Mouse (Mus musculus) hindbrain, embryonic 10.5 days (tissue): Measurements from ENCODE around the gene Isyna1. TPM values are rescaled to one million over a fixed set of nuclear protein-coding genes. Genes with fewer than 3 reads are reported as not detected.
A peak's percentile ranks its signal among the peaks of the same experiment; 100 is the strongest.

Source experiments
- DNase-seq: peaks from one replicate; pipeline ENCODE4 v3.0.0-alpha.2; 2017; ENCODE audit warnings: low spot score
- H3K27ac ChIP-seq: fragments of 300-500 bp; sonication (generic); 2 replicates; pipeline ENCODE4 v1.5.1; 2016; ENCODE audit warnings: mild to moderate bottlenecking, moderate library complexity
- H3K27me3 ChIP-seq: fragments of 300-500 bp; sonication (generic); 2 replicates; pipeline ENCODE4 v1.6.1; 2016; ENCODE audit warnings: mild to moderate bottlenecking; ENCODE audit not compliant: poor library complexity, insufficient read depth, severe bottlenecking
- H3K36me3 ChIP-seq: fragments of 300-500 bp; sonication (generic); 2 replicates; pipeline ENCODE4 v1.6.1; 2016; ENCODE audit warnings: mild to moderate bottlenecking, moderate library complexity
- H3K4me1 ChIP-seq: fragments of 300-500 bp; sonication (generic); replicated peaks from 2 replicates; pipeline ENCODE4 v1.6.1; 2016; ENCODE audit warnings: mild to moderate bottlenecking
- H3K4me3 ChIP-seq: fragments of 300-500 bp; sonication (generic); 2 replicates; pipeline ENCODE4 v1.5.1; 2016; ENCODE audit warnings: mild to moderate bottlenecking, moderate library complexity
- H3K9me3 ChIP-seq: fragments of 300-500 bp; sonication (generic); 2 replicates; pipeline ENCODE4 v1.6.1; 2016; ENCODE audit warnings: mild to moderate bottlenecking, moderate library complexity
- WGBS: fragments of 180-500 bp; shearing (Covaris S2); methylation state at CpG from one replicate; pipeline ENCODE4 v1.1.7; 2016; 5-methylcytosine and 5-hydroxymethylcytosine counted together
- polyA plus RNA-seq: library from polyadenylated mRNA; unstranded; fragments of >200 nt; fragmentation: Nextera tagmentation; extraction: Ambion mirVana; gene quantifications from 2 replicates; pipeline ENCODE4 v1.2.1, GENCODE M21; 2016

Isyna1 gene
- polyA plus RNA-seq, 1 experiment from 2014 or later, result 158 TPM

DNA sequence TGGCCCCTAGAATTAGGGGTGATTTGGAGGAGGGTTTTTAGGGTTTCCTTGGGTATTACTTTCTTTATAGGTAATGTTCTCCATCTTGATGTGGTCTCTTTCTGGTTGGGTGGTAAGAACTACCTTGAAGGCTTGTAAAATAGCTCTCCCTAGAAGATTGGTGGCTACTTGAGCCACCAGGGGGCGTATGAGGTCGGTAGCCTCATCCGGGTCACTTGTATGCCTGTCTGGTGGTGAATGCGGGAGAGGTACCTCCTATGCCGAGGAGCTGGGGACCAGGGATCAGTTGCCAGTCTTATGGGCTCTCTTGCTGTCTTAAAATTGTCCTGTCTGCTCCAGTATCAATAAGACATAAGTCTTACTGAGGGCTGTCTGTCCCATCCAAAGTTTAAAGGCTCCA, 30.9 kb downstream of the Isyna1 start:
- Histone ChIP-seq H3K27me3 (peaks cover 34% of the 10 kb centered on the region), H3K9me3 (no peaks in the 10 kb centered on the region), H3K36me3 (no peaks in the 10 kb centered on the region), H3K4me1 (peaks cover 26% of the 10 kb centered on the region), H3K4me3 (no peak overlapping the region), H3K27ac (0 out of 2 replicates have a peak overlapping the region, but pooled peaks have one; percentile 23)
- peak; percentile 66 for DNase-seq
- WGBS, result 27% methylated on average over 5 of the region's 5 CpGs

DNA sequence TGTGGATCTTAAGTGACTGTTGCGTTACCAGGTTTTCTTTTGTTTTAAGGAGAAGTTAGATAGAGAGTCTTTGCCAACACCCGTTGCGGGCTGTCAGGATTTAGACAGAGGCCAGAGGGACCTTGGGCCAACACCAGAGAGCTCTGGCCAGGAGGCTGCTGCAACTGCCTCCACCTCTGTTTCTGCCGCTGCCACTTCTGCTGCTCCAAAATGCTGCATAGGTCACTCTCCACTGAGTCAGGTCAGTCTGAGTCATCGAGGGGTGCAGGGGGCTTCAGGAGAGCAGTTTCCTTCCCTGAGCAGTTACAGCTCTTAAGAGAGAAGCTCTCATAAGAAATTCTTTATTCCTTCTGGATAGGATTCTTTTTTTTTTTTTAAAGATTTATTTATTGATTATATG, 32.9 kb downstream of the Isyna1 start:
- Histone ChIP-seq H3K36me3 (no peaks in the 10 kb centered on the region), H3K27ac (no peak overlapping the region), H3K4me1 (peaks cover 37% of the 10 kb centered on the region), H3K4me3 (no peak overlapping the region), H3K9me3 (no peaks in the 10 kb centered on the region), H3K27me3 (peaks cover 34% of the 10 kb centered on the region)
- DNase-seq, result no peak
- WGBS, result 88% methylated on average over 5 of the region's 5 CpGs

DNA sequence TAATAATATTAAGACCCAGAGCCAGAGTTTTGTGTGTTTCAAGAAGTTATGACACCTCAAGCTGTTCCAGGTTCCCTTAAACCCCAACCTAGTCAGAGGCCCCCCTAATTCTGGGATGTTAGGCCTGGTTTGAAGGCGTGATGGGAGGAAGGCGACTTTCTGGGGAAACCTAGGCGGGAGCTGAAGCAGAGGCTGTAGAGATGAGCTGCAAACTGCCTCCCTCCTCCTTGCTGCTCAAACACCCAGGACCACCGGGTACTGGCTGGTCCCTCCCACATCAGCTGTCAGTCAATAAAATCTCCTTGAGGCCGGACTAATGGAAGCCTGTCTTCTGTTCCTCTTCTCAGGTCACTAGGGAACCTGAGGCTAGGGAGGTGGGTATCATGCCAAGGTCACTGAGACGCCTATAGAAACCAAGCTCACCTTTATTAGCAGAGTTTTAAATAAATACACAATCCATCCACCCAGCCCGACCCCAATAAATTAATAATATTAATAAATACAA, 34.9 kb downstream of the Isyna1 start:
- Histone ChIP-seq H3K27me3 (peaks cover 38% of the 10 kb centered on the region), H3K4me3 (peak overlapping the region; percentile 54), H3K4me1 (peaks cover 37% of the 10 kb centered on the region), H3K9me3 (no peaks in the 10 kb centered on the region), H3K36me3 (no peaks in the 10 kb centered on the region), H3K27ac (peak overlapping the region; percentile 83)
- DNase-seq, result no peak
- WGBS, result 58% methylated on average over 7 of the region's 7 CpGs

DNA sequence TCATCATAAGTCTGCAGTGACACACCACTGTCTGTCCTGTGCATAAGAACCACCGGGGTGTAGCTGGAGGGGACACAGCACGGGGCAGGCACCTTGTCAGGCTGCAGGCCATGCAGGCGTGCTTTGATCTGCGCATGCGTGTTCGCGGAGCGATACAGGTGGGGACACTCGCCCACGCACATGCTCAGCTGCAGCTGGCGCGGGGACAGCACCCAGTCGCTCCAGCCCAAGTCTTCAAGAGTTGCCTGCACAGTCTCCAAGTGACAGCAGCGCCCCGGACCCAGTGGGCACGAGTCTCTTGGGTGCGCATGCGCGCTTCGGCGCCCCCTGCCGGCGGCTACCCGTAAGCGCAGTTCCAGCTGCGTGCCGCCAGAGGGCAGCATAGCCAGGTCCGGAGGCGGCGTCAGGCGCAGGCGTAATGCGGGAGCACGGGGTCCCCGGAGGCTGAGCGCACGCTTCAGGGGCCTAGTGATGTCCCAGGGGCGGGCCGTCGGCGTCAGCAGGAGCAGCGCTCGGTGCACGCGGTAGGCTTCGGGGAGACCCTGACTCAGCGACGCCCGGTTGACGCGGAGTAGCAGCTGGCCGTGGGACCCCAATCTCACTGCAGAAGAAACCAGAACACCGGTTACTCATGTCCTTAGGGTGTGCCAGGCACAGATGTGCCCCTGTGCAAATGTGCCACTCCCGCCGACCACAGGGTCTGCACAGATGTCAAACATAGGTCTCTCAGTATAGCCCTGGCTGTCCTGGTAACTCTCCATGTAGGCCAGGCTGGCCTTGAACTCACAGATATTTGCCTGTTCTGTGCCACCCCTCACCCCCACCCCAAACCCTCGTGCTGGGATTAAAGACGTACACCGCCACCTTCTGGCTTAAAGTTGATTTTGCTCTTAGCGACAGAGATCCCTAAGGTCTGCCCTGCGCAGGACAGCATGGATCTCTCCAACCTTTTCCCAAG, 35.7 kb downstream of the Isyna1 start:
- H3K27ac ChIP-seq, result peak overlapping the region; percentile 83
- peaks cover 37% of the 10 kb centered on the region for H3K4me1 ChIP-seq
- peaks cover 38% of the 10 kb centered on the region for H3K27me3 ChIP-seq
- WGBS, result 1% methylated on average over 60 of the region's 60 CpGs
- peak overlapping the region; percentile 54 for H3K4me3 ChIP-seq
- no peaks in the 10 kb centered on the region for H3K9me3 ChIP-seq
- H3K36me3 ChIP-seq, result no peaks in the 10 kb centered on the region
- DNase-seq, result peak; percentile 94

DNA sequence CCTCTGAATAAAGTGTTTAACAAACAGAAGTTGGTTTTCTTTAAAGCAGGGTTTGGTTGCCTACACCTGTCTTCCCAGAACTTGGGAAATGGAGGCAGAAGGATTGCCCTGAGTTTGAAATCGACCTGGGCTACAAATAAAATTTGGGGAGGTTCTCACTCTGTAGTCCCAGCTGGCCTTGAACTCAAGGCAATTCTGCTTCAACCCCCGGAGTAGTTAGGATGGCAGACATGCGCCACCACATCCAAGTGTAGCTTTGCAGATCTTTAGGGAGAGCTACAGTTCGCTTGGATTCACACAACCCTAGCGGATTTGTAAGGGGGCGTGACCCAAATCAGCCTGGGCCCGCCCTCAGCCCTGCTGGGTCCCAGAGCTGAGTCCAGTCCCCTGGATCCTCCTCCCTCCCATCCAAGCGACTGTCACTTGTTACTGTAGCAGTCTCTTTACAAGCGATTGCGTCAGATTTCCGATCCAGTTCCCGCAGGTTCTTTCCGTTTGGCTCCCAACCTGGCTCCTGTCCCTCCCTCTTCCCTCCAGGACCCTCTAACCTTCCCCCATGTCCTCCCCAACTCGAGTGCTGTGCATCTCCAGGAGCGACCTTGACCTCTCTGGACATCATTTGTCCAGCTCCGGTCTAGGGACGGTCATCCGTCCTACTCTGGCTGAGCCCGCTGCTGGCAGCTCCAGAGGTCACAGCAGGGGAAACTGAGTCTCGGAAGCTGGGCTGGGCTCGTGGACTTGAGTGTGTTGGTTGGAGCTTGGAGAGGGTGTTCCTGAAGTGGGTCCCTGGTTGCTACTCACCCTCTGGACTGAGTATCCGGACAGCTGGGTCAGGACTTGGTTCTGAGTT, 36.6 kb downstream of the Isyna1 start:
- WGBS, result 14% methylated on average over 22 of the region's 22 CpGs
- peaks cover 31% of the 10 kb centered on the region for H3K4me1 ChIP-seq
- peak overlapping the region; percentile 54 for H3K4me3 ChIP-seq
- DNase-seq, result peak; percentile 35
- H3K27me3 ChIP-seq, result peaks cover 38% of the 10 kb centered on the region
- no peaks in the 10 kb centered on the region for H3K36me3 ChIP-seq
- H3K27ac ChIP-seq, result peak overlapping the region; percentile 83
- H3K9me3 ChIP-seq, result no peaks in the 10 kb centered on the region

DNA sequence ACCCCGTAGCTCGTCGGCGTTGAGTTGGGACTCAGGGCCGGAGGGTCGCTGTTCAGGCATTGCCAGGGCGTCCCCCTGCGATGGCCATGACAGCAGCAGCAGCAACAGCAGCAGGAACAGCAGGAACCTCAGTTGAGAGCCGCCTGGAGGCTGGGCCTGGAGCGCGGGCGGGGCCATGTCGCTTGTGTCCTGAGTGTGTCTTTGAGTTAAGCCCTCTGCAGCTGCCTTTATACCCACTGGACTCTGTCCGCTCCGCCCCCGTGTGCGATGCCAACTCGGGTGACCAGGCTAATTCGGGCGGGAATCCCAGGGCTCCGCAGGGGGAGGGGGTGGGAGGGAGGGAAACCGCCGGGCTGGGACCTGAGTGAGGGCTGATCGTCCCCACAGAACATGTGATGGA, 37.3 kb downstream of the Isyna1 start:
- peaks cover 38% of the 10 kb centered on the region for H3K27me3 ChIP-seq
- H3K9me3 ChIP-seq, result no peaks in the 10 kb centered on the region
- DNase-seq, result no peak
- no peaks in the 10 kb centered on the region for H3K36me3 ChIP-seq
- H3K27ac ChIP-seq, result peak overlapping the region; percentile 23; the same call in 1 of the 2 replicates
- peak overlapping the region; percentile 54; the same call in 1 of the 2 replicates for H3K4me3 ChIP-seq
- H3K4me1 ChIP-seq, result peaks cover 33% of the 10 kb centered on the region
- whole genome bisulfite sequencing, result 23% methylated on average over 24 of the region's 24 CpGs

DNA sequence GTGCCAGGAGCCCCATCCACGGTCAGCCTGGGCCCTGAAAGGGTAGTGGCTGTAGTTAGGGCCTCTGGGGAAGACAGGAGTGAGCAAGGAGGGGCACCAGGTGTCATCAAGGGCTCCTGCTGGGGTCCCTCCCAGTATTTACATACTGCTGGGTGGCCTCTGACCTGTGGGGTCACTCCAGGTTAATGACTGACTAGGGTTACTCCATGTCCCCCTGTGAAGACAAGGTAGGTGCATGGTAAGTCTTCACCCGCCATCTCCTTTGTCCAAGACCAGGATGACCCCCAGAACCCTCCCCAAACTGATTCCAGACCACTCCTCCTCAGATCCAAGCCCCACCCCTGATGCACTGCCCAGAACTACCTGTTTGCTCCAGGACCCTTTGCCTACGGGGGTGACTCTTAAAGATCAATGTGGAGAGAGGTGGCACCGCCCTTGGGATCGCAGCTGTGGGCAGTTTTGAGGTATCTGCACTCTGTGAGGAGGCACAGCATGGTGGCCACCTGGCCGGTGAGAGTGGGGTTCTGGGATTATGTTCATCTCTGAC, 38.2 kb downstream of the Isyna1 start, which contains the start of gene Gdf15:
Gdf15 (minus strand) TSS at position 111 of the 547 bp plus-strand sequence.
- 76% methylated on average over 6 of the region's 6 CpGs for WGBS
- Histone ChIP-seq H3K4me3 (peak within 1 kb of the TSS; percentile 54; the same call in 1 of the 2 replicates), H3K4me1 (peaks cover 42% of the 10 kb centered on the region)

DNA sequence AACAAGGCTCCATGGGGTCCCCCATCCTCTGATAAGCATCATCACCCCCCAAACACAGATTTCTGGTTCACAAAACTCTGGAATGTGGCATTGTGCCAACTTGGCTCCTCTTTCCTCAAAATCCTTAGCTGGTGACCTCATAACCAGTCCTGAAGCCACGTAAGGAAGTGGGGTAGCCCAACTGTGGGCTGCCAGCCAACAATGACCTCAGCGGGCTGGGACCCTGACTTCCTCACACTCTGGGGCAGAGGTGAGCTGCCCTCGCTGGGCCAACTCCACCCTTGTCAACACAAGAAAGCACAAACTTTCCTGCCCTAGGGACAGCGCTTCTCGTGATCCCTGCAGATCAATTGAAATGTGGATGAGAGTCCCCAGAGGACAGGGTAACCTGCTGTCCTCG, 39.9 kb downstream of the Isyna1 start:
- WGBS, result 65% methylated on average over 6 of the region's 6 CpGs
- peaks cover 40% of the 10 kb centered on the region for H3K4me1 ChIP-seq
- no peak for DNase-seq

More for the DNA sequence above, 38.2 kb downstream of the Isyna1 start, which contains the start of gene Gdf15:
- H3K27me3 ChIP-seq, result peaks cover 38% of the 10 kb centered on the region
- no peaks in the 10 kb centered on the region for H3K9me3 ChIP-seq
- no peaks in the 10 kb centered on the region for H3K36me3 ChIP-seq
- H3K27ac ChIP-seq, result peak within 1 kb of the TSS; percentile 23; the same call in 1 of the 2 replicates
- no peak for DNase-seq

DNA sequence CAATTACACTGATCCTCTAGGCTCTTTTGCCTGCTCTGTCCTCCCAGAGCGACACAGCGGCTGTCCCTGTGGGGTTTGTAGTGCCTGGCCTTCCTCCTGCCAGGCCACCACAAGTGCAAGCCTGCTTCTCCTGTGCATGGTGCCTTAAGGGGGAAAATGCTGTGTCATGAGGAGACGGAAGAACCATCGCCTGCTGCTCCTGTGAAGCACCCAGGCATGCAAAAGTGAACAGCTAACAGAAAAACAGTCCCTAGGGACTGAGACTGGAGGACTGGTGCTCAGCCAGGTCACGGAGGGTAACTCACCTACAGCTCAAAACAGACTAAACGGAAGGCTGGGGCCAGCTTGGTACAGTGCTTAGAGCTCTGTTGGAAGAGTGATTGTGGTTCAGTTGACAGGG, 41.4 kb downstream of the Isyna1 start:
- H3K9me3 ChIP-seq, result no peaks in the 10 kb centered on the region
- H3K4me3 ChIP-seq, result no peak overlapping the region
- no peaks in the 10 kb centered on the region for H3K36me3 ChIP-seq
- DNase-seq, result no peak
- 77% methylated on average over 6 of the region's 6 CpGs for WGBS
- 0 out of 2 replicates have a peak overlapping the region, but pooled peaks have one; percentile 41 for H3K27ac ChIP-seq
- peaks cover 25% of the 10 kb centered on the region for H3K4me1 ChIP-seq
- H3K27me3 ChIP-seq, result peaks cover 32% of the 10 kb centered on the region

More for the DNA sequence above, 39.9 kb downstream of the Isyna1 start:
- Histone ChIP-seq H3K4me3 (no peak overlapping the region), H3K36me3 (no peaks in the 10 kb centered on the region), H3K27me3 (peaks cover 35% of the 10 kb centered on the region), H3K9me3 (no peaks in the 10 kb centered on the region), H3K27ac (no peak overlapping the region)

DNA sequence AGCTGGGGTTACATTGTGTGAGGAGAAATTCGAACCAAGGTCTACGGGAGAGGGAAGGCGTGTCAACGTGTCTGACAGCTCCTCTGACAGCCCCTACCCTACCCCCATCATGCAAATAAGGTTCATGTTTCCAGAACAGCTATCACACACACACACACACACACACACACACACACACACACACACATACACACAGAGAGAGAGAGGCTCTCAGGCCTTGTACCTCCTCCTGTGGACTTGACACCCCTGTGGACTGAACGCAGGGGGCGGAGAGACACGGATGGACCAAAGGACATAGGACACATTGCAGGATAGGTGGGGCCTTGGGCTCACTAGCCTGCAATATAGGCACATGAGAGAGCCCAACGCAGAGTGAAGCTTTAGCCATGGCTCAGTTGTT, 42.7 kb downstream of the Isyna1 start:
- WGBS, result 58% methylated on average over 8 of the region's 8 CpGs
- no peak for DNase-seq
- Histone ChIP-seq H3K4me3 (no peak overlapping the region), H3K36me3 (no peaks in the 10 kb centered on the region), H3K9me3 (no peaks in the 10 kb centered on the region), H3K27me3 (peaks cover 19% of the 10 kb centered on the region), H3K27ac (no peak overlapping the region), H3K4me1 (peaks cover 12% of the 10 kb centered on the region)

DNA sequence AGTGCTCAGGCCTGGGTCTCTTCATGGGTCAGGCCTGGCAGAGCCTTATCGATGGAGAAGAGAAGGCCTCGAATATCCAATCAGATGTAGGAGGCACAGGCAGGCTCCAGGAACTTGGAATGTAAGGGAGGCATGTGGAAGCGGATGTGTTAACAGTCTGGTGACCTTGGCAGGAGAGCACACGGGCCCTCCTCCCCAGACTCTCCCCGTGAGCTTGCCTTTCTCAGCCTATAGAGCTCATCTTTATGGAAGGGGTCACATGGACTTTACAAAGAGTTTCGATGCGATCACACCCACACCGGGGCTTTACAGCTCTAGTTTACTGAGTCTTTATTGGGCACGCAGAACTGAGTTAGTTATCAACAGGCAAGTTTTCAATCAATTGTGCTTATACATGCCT, 44.6 kb downstream of the Isyna1 start:
- Histone ChIP-seq H3K4me3 (no peak overlapping the region), H3K4me1 (peaks cover 11% of the 10 kb centered on the region), H3K36me3 (no peaks in the 10 kb centered on the region), H3K27ac (no peak overlapping the region), H3K27me3 (no peaks in the 10 kb centered on the region), H3K9me3 (no peaks in the 10 kb centered on the region)
- WGBS, result 78% methylated on average over 9 of the region's 9 CpGs
- no peak for DNase-seq

DNA sequence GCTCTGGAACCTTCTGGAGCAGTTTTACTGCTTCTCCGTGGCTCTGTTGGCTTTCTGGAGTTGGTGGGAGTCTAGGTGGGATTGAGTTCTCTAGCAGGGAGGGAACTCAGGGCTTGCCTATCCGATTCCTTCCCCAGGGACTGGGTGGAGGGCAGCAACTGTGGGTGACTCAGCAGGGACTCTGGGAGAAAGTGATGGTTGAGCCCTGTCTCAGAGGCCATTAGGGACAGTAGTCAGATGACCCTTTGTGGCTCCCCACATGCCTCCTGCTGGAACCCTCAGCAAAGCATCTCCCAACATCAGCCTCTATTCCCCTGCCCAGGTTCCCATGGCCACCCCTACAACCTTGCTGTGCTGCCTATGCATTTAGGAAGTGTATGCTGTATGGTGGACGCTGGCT, 48.8 kb downstream of the Isyna1 start:
- H3K27ac ChIP-seq, result no peak overlapping the region
- H3K36me3 ChIP-seq, result no peaks in the 10 kb centered on the region
- no peaks in the 10 kb centered on the region for H3K27me3 ChIP-seq
- WGBS, result 67% methylated on average over 3 of the region's 3 CpGs
- peaks cover 31% of the 10 kb centered on the region for H3K4me1 ChIP-seq
- H3K9me3 ChIP-seq, result no peaks in the 10 kb centered on the region
- DNase-seq, result no peak
- H3K4me3 ChIP-seq, result no peak overlapping the region
